In genomic region chr11:90638312-90638830, GRCm38 (mm10) we compare ENCODE assay signal across 8 mouse cellular contexts. TPM values are rescaled to one million over a fixed set of nuclear protein-coding genes. Genes with fewer than 3 reads are reported as not detected.
A peak's percentile ranks its signal among the peaks of the same experiment; 100 is the strongest.
DNase-seq lines count a peak whose midpoint lies in the region; ATAC-seq and TF ChIP-seq lines count a peak whose summit lies in the region.

No protein-coding gene starts in this region.

- TF ChIP-seq CTCF in lung, adult 2 months (IDR thresholded peaks at IDR 0.05; ENCODE audit: insufficient read depth, low read length): no peak

- no peaks in the 10 kb centered on the region for H3K27me3 ChIP-seq in heart, embryonic 15.5 days

- H3K9ac ChIP-seq in heart, embryonic 15.5 days: peak overlapping the region; percentile 99

- peaks cover 14% of the 10 kb centered on the region for H3K36me3 ChIP-seq in heart, embryonic 15.5 days

- peak overlapping the region; percentile 69 for H3K4me3 ChIP-seq in lung, adult 2 months (replicated peaks; ENCODE audit: extremely low read depth, low read depth, low read length)
- peak overlapping the region; percentile 98 for H3K4me3 ChIP-seq in heart, embryonic 15.5 days

- TF ChIP-seq POLR2A in lung, adult 2 months (IDR thresholded peaks at IDR 0.05; ENCODE audit: borderline replicate concordance, extremely low read depth, low read depth, low read length): no peak

- WGBS in lung, adult 2 months: 2% methylated on average over 54 of the region's 54 CpGs
- under 1% methylated on average over 54 of the region's 54 CpGs for WGBS in heart, embryonic 15.5 days

- no peaks in the 10 kb centered on the region for H3K9me3 ChIP-seq in heart, embryonic 15.5 days (replicated peaks)

- peaks cover 6% of the 10 kb centered on the region for H3K4me1 ChIP-seq in lung, adult 2 months (ENCODE audit: control insufficient read depth, insufficient read depth, low read length)
- H3K4me1 ChIP-seq in heart, embryonic 15.5 days (replicated peaks): peaks cover 14% of the 10 kb centered on the region

- no peak for DNase-seq in lung, adult 2 months
- no peak for DNase-seq in lung, postnatal 14 days
- peak; percentile 53 for DNase-seq in WW6 (ENCODE audit: low read depth, low spot score)
- DNase-seq in embryo, embryonic 10.5 days (ENCODE audit: low spot score): peak; percentile 52
- DNase-seq in kidney, postnatal 25 days: peak; percentile 53 to 83
- peak; percentile 21 for DNase-seq in mesoderm, embryonic 11.5 days (ENCODE audit: low read depth, low spot score)
- DNase-seq in Muller cell, postnatal 12 days (ENCODE audit: inconsistent ontology term): no peak

- peak overlapping the region; percentile 71 for H3K4me2 ChIP-seq in heart, embryonic 15.5 days

- peak; percentile 63 for ATAC-seq in heart, embryonic 15.5 days (replicated peaks; ENCODE audit: insufficient number of reproducible peaks, insufficient read depth, low FRiP score, low read depth)

- H3K27ac ChIP-seq in heart, embryonic 15.5 days: peak overlapping the region; percentile 96

RNA-seq across cellular contexts. Expression of gene Cox11, which starts 0.4 kb away (rescaled TPM):
- 6.9 and 11.9 TPM in 2 replicates for polyA plus RNA-seq in lung, adult 2 months (2012; rRNA removed)
- polyA plus RNA-seq in heart, embryonic 15.5 days (2015; fragmentation: Nextera tagmentation; extraction: Ambion mirVana): 36.4 and 37.3 TPM in 2 replicates

RNA-seq across cellular contexts. Expression of gene Stxbp4, which starts 0.5 kb away (rescaled TPM):
- 2.4 and 3.4 TPM in 2 replicates for polyA plus RNA-seq in lung, adult 2 months (2012; rRNA removed)
- polyA plus RNA-seq in heart, embryonic 15.5 days (2015; fragmentation: Nextera tagmentation; extraction: Ambion mirVana): 12.3 and 14.0 TPM in 2 replicates

RNA-seq across cellular contexts. Expression of gene Tom1l1, which starts 49.8 kb away (rescaled TPM):
- polyA plus RNA-seq in lung, adult 2 months (2012; rRNA removed): 4.0 and 7.4 TPM in 2 replicates
- polyA plus RNA-seq in heart, embryonic 15.5 days (2015; fragmentation: Nextera tagmentation; extraction: Ambion mirVana): 26.8 and 28.9 TPM in 2 replicates

Comparison
In these comparisons a context has a peak if more than half of its experiments do, and no peak if none do; other contexts are left out.
1. DNase-seq: peak in WW6 (single experiment), embryo, embryonic 10.5 days (single experiment), kidney, postnatal 25 days (2 of 2) and mesoderm, embryonic 11.5 days (single experiment); none in lung, adult 2 months (single experiment), lung, postnatal 14 days (single experiment) and Muller cell, postnatal 12 days (single experiment).